Mouse (Mus musculus): ENCODE results near the gene Prpmp5.
"Not testable (repeated sequence)": the region's sequence is repeated elsewhere in the genome, so short reads cannot be mapped to it uniquely, and the experiment has no call there.

The Prpmp5 gene

GRCm38 (mm10) chr6:132314657-132315056, at the start of gene Prpmp5:
Gene Prpmp5, minus strand, starts transcription at chr6:132314757.
- DNase-seq: not testable (repeated sequence)

- DNase-seq: not testable (repeated sequence)
Observed at GRCm38 (mm10) chr6:132364034-132364433, 49.5 kb upstream of the Prpmp5 start, which contains the start of gene Gm8882. Gene Gm8882, minus strand, starts transcription at chr6:132364134.
